Mouse (Mus musculus) CH12.LX (cell line): ENCODE data around the gene Arl9. TPM values are rescaled to one million over a fixed set of nuclear protein-coding genes. Genes with fewer than 3 reads are reported as not detected.

ENCODE experiments used
- DNase-seq: peaks from one replicate; pipeline ENCODE4 v3.0.0-alpha.2; 2013; ENCODE audit errors: extremely low read depth
- H3K27ac ChIP-seq: 2 replicates; pipeline ENCODE4 v1.5.1; 2012; ENCODE audit warnings: low read depth, mild to moderate bottlenecking, control low read depth, moderate library complexity; ENCODE audit not compliant: insufficient read depth
- H3K27me3 ChIP-seq: replicated peaks from 2 replicates; pipeline ENCODE3; 2012; ENCODE audit warnings: inconsistent platforms
- H3K36me3 ChIP-seq, 2 experiments: replicated peaks in 1 of 2; 2 replicates each; pipeline versions ENCODE3 to v1.6.1; 2012; ENCODE audit warnings: inconsistent platforms in 1 of 2, low read length in 1 of 2, mild to moderate bottlenecking in 1 of 2, mixed read lengths in 1 of 2, moderate library complexity in 1 of 2; ENCODE audit not compliant: control insufficient read depth in 1 of 2, insufficient read depth in 1 of 2
- H3K4me1 ChIP-seq, 2 experiments: 2 replicates each; pipeline ENCODE4 v1.6.1; 2012; ENCODE audit warnings: inconsistent platforms in 1 of 2, moderate library complexity in 1 of 2; ENCODE audit not compliant: insufficient read depth in 2 of 2, control insufficient read depth in 1 of 2
- H3K4me2 ChIP-seq: 2 replicates; pipeline ENCODE4 v1.6.1; 2012; ENCODE audit warnings: low read depth, mild to moderate bottlenecking, control low read depth; ENCODE audit not compliant: poor library complexity, insufficient read depth, severe bottlenecking
- H3K4me3 ChIP-seq, 3 experiments: fragments of 150-350 bp in 1 of 3; sonication (generic) in 1 of 3; replicated peaks in 1 of 3; 2 replicates each; pipeline versions ENCODE3 to v1.5.1; 2011 to 2012; ENCODE audit warnings: low read depth in 2 of 3, low read length in 2 of 3, mild to moderate bottlenecking in 2 of 3, moderate library complexity in 2 of 3, control low read depth in 1 of 3, improper control_type of control experiment in 1 of 3, inconsistent platforms in 1 of 3, mixed read lengths in 1 of 3; ENCODE audit not compliant: poor library complexity in 1 of 3
- H3K79me2 ChIP-seq: replicated peaks from 2 replicates; pipeline ENCODE4 v1.6.1; 2012; ENCODE audit warnings: mild to moderate bottlenecking, moderate library complexity; ENCODE audit not compliant: control insufficient read depth, poor library complexity, insufficient read depth, severe bottlenecking; ENCODE audit errors: extremely low read depth
- H3K9ac ChIP-seq: 2 replicates; pipeline ENCODE4 v1.6.1; 2012; ENCODE audit warnings: low read depth, mild to moderate bottlenecking, control low read depth, moderate library complexity; ENCODE audit not compliant: insufficient read depth
- H3K9me3 ChIP-seq: replicated peaks from 2 replicates; pipeline ENCODE3; 2012; ENCODE audit warnings: low read length, inconsistent platforms, mixed read lengths
- BHLHE40 ChIP-seq: IDR thresholded peaks from 2 replicates; pipeline ENCODE4 v1.6.1; 2011; ENCODE audit warnings: mild to moderate bottlenecking, low read depth, low read length, improper control_type of control experiment
- CHD1 ChIP-seq: IDR thresholded peaks from 2 replicates; pipeline ENCODE4 v1.6.1; 2012; ENCODE audit warnings: low read depth, low read length, improper control_type of control experiment, inconsistent platforms
- GABPA ChIP-seq: IDR thresholded peaks from 2 replicates; pipeline ENCODE4 v1.6.1; 2012; ENCODE audit warnings: low read depth, low read length, improper control_type of control experiment, inconsistent platforms; ENCODE audit not compliant: insufficient replicate concordance
- HCFC1 ChIP-seq: IDR thresholded peaks from 2 replicates; pipeline ENCODE4 v1.6.1; 2012; ENCODE audit warnings: low read depth, mild to moderate bottlenecking, inconsistent platforms, low read length, improper control_type of control experiment
- IRF4 ChIP-seq: IDR thresholded peaks from 2 replicates; pipeline ENCODE4 v1.6.1; 2014; ENCODE audit warnings: low read depth, mild to moderate bottlenecking, inconsistent platforms, low read length, improper control_type of control experiment
- JUND ChIP-seq: conservative IDR thresholded peaks from 2 replicates; pipeline ENCODE4 v1.6.1; 2011; ENCODE audit warnings: low read depth, low read length, improper control_type of control experiment
- KAT2A ChIP-seq: IDR thresholded peaks from 2 replicates; pipeline ENCODE4 v1.6.1; 2012; ENCODE audit warnings: low read length, improper control_type of control experiment, inconsistent platforms; ENCODE audit not compliant: insufficient replicate concordance
- MAFK ChIP-seq: IDR thresholded peaks from 2 replicates; pipeline ENCODE4 v1.6.1; 2011; ENCODE audit warnings: low read length, improper control_type of control experiment; ENCODE audit not compliant: insufficient replicate concordance
- MAZ ChIP-seq: IDR thresholded peaks from 2 replicates; pipeline ENCODE4 v1.6.1; 2012; ENCODE audit warnings: low read depth, mild to moderate bottlenecking, inconsistent platforms, low read length, improper control_type of control experiment, moderate library complexity
- MXI1 ChIP-seq: IDR thresholded peaks from 2 replicates; pipeline ENCODE4 v1.6.1; 2011; ENCODE audit warnings: mild to moderate bottlenecking, low read depth, low read length, improper control_type of control experiment
- NRF1 ChIP-seq: IDR thresholded peaks from 2 replicates; pipeline ENCODE4 v1.6.1; 2014; ENCODE audit warnings: low read depth, mild to moderate bottlenecking, inconsistent platforms, low read length, improper control_type of control experiment, moderate library complexity
- PAX5 ChIP-seq: IDR thresholded peaks from 2 replicates; pipeline ENCODE4 v1.6.1; 2012; ENCODE audit warnings: low read length, inconsistent platforms, mixed read lengths
- POLR2A ChIP-seq: IDR thresholded peaks from 2 replicates; pipeline ENCODE4 v1.6.1; 2011; ENCODE audit warnings: low read depth, mild to moderate bottlenecking, improper control_type of control experiment, low read length
- POLR2AphosphoS2 ChIP-seq: IDR thresholded peaks from 2 replicates; pipeline ENCODE4 v1.6.1; 2011; ENCODE audit warnings: low read depth, low read length, improper control_type of control experiment
- RCOR1 ChIP-seq: conservative IDR thresholded peaks from 2 replicates; pipeline ENCODE4 v1.6.1; 2012; ENCODE audit warnings: low read depth, mild to moderate bottlenecking, inconsistent platforms, low read length, improper control_type of control experiment
- SIN3A ChIP-seq: IDR thresholded peaks from 2 replicates; pipeline ENCODE4 v1.6.1; 2012; ENCODE audit warnings: low read length, improper control_type of control experiment, inconsistent platforms
- SMC3 ChIP-seq: IDR thresholded peaks from 2 replicates; pipeline ENCODE4 v1.6.1; 2011; ENCODE audit warnings: low read depth, low read length, improper control_type of control experiment
- TCF12 ChIP-seq: IDR thresholded peaks from 2 replicates; pipeline ENCODE4 v1.6.1; 2014; ENCODE audit warnings: low read depth, mild to moderate bottlenecking, inconsistent platforms, low read length, improper control_type of control experiment
- UBTF ChIP-seq: IDR thresholded peaks from 2 replicates; pipeline ENCODE4 v1.6.1; 2012; ENCODE audit warnings: low read depth, mild to moderate bottlenecking, inconsistent platforms, low read length, improper control_type of control experiment, moderate library complexity
- ZC3H11A ChIP-seq: IDR thresholded peaks from 2 replicates; pipeline ENCODE4 v1.6.1; 2012; ENCODE audit warnings: low read depth, mild to moderate bottlenecking, inconsistent platforms, low read length, improper control_type of control experiment
- dilution Hi-C: fragments of 300-500 bp; cut with MboI; formaldehyde crosslinking; loops from 2 replicates; pipeline ENCODE4 v1.14.3; 2020; ENCODE audit warnings: low sequenced_read_pairs; ENCODE audit not compliant: extremely low pct_unique_long_range_greater_than_20kb, extremely low pct_ligation_motif_present
- in situ Hi-C: fragments of 300-500 bp; cut with MboI; formaldehyde crosslinking; loops from 3 replicates; pipeline ENCODE4 v1.14.3; 2019; ENCODE audit warnings: low sequenced_read_pairs, low pct_ligation_motif_present, low pct_unique_long_range_greater_than_20kb, mixed read lengths
- polyA plus RNA-seq: library from polyadenylated mRNA; unstranded; fragments of >175 nt; gene quantifications from 2 replicates; pipeline ENCODE4 v1.2.1, GENCODE M21; 2012; ENCODE audit warnings: low read depth; ENCODE audit not compliant: insufficient read length
- total RNA-seq, 2 experiments: library from RNA; depleted of rRNA; stranded (reverse); fragments of 300-350 nt in 1 of 2; fragments of >200 nt in 1 of 2; gene quantifications; 2 replicates each; pipeline ENCODE4 v1.2.3; 2012 to 2014

Gene Arl9
- total and polyA plus RNA-seq, 3 experiments: 0.38 to 2.6 (median 1.4) TPM

DNA sequence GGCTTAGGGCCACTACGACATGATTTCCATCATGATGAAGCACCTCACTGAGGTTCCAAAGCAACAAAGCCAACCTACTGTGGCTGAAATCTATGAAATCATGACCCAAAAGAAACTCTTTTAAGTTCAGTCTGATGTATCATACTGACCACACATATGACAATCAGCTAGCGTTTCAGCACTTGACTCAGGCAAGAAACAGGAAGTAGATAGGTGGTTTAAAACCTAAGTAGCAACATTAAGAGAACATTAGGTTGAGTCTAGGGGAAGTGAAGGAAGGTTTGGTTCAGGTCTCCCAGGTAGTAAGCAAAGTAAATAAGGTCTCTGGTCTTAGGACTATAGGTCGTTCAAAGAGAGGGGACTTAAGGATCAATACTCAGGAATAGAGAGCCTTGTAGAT, 30.4 kb upstream of the Arl9 start:
- Histone ChIP-seq H3K36me3 (peaks cover 31 to 48% of the 10 kb centered on the region in 2 experiments), H3K4me1 (peaks cover 4 to 17% of the 10 kb centered on the region in 2 experiments; a peak in 3 of 4 replicates), H3K27me3 (no peaks in the 10 kb centered on the region), H3K4me3 (peak overlapping the region; percentile 93 to 99 (median 98)), H3K27ac (no peak overlapping the region), H3K9ac (peak overlapping the region; percentile 77), H3K9me3 (no peaks in the 10 kb centered on the region), H3K4me2 (peak overlapping the region; percentile 53), H3K79me2 (peaks cover 30% of the 10 kb centered on the region)
- DNase-seq: no peak
- TF ChIP-seq MAFK (no peak), HCFC1 (no peak), BHLHE40 (no peak), POLR2AphosphoS2 (no peak), UBTF (no peak), KAT2A (no peak), PAX5 (no peak), IRF4 (no peak), RCOR1 (no peak), CHD1 (no peak)
- dilution Hi-C loops (no loop called here), in situ Hi-C loops (no loop called here)

DNA sequence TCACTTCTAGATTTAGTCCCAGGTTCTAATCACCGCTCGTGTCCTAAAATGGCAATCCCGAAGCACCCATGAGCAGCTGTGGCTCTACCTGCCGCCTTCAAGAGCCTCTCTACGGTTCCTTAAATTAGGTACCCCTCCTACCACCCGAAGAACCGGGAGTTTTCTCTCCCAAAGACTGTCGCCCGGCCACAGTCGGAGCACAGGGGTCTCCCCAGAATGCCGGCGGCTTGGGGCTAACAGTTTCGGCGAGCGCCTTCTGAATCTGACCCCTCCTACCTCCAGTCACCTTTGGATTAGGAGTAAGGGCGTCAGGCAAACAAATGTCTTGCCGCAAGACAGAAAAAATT, 29.7 kb upstream of the Arl9 start:
- dilution Hi-C loops: no loop called here
- no peak for DNase-seq
- no peak overlapping the region for H3K27ac ChIP-seq

More for the DNA sequence above, 29.7 kb upstream of the Arl9 start:
- Histone ChIP-seq H3K36me3 (peaks cover 28 to 45% of the 10 kb centered on the region in 2 experiments), H3K9ac (peak overlapping the region; percentile 77), H3K4me2 (peak overlapping the region; percentile 53; the same call in 1 of the 2 replicates), H3K27me3 (no peaks in the 10 kb centered on the region), H3K9me3 (no peaks in the 10 kb centered on the region), H3K4me1 (peaks cover 4 to 17% of the 10 kb centered on the region in 2 experiments; a peak in 3 of 4 replicates), H3K79me2 (peaks cover 31% of the 10 kb centered on the region), H3K4me3 (peak overlapping the region; percentile 93 to 99 (median 98))
- no peak for TF ChIP-seq PAX5
- no peak for TF ChIP-seq UBTF
- no peak for TF ChIP-seq POLR2A
- TF ChIP-seq HCFC1: no peak
- no peak for TF ChIP-seq GABPA
- no peak for TF ChIP-seq SMC3
- TF ChIP-seq MAFK: no peak
- no peak for TF ChIP-seq TCF12
- no peak for TF ChIP-seq MAZ
- TF ChIP-seq NRF1: no peak
- TF ChIP-seq SIN3A: no peak
- no peak for TF ChIP-seq BHLHE40
- no peak for TF ChIP-seq ZC3H11A
- no peak for TF ChIP-seq JUND
- TF ChIP-seq MXI1: no peak
- in situ Hi-C loops: no loop called here
